Mouse (Mus musculus) A20 (cell line): ENCODE measurements around the gene Hspa4.

Experiments
- DNase-seq: peaks from one replicate; pipeline ENCODE4 v3.0.0-alpha.2; 2011; ENCODE audit warnings: low read depth, low spot score

The Hspa4 gene

DNA sequence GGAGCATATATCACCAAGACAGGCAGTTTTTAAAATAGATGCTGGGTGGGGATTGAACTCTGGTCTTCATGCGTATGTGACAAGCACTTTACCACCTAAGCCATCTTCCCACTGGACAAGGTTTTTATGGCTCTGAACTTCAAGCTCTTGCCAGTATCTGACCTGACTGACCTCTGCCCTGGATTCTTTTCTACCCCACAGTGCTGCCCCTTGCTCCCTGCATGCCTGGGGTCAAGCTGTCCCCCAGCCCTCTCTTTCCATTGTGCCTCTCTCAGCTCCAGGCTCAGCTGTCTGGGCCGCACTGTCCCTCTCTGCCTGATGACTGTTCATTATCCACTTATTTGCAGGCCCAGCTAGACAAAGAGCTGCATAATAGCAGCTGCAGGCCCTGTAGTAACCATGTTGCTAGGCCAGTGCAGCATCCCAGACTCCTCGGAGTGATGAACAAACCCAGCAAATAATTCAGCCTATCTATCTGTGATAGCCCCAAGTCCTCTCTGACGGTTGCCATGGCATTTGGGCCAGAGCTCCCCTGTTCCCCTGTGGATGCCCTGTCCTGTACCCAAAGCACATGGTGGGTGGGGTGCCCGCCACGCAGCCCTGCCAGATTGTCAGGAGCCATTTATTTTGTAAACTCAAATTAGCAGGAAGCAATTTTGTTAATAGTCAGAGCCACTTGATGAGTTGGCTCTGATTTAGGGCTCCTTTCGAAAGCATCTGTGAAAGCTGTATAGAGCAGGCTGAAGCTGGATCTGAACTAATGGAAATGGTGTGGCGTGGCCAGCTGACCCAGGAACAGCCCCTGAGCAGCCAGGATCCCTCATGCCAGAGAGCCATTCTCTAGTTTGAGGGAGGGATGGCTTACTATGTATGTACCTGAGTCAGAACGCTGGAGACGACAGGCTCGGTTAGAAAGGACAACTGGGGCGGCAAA, 47.8 kb downstream of the Hspa4 start:
- no peak for DNase-seq

- DNase-seq = no peak
Measured at GRCm38 (mm10) chr11:53250796-53251195, 49.5 kb downstream of the Hspa4 start.

DNA sequence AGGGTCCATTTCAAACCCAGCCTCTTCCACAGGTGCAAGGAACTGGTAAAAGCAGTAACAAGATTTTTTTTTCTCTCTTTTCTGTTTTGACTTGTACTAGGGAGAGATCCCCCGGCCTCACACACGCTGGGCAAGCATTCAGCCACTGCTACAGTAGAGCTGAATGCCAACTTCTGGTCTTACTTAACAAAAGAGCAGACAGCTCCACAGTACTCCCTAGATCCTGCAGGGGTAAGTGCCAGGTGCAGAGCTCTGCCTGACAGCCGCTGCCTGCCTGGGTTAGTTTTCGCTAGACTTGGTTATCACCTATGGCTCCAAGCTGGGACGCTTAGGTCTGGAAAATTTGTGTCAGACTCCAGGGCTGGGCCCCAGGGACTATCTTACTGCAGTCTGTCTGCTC, 50.6 kb downstream of the Hspa4 start:
- DNase-seq = no peak

GRCm38 (mm10) chr11:53245561-53245960, 54.7 kb downstream of the Hspa4 start:
- DNase-seq = no peak

DNA sequence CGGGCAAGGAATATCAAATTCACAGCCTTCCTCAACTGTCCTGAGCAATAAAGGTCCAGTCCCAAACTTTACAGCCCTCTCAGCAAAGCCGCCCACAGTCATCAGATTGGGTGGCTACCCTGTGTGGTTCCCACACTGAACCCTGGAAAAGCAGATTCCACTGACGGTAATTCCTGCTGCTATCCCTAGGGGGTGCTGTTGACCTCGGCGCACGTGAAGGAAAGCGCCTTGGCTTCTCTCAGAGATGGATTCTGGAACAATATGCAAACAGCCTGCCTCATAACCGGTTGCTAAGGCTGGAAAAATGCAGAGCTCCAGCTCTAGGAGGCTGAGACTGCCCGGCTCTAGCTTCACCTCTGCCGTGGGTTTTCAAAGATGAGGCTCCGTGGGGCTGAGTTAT, 57.1 kb downstream of the Hspa4 start:
- DNase-seq = no peak

DNA sequence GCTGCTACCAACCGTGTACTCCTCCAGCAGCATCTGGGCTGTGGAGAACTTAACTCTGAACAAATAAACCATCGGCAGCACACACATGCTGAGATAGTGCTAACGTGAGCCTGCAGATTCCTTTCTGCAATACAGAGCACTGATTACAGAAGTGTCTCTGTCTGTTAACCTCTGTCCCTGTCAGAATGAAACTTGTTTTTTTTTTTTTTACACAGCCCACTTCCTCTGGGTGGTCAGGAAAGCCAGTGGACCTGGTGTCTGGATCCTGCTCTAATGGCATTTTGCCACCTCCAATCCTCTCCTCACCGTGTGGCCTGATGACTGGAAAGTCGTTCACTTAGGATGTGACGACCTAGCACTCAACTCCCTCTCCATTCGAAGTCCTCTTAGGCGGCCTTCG, 66.7 kb downstream of the Hspa4 start:
- DNase-seq = peak; percentile 57

DNA sequence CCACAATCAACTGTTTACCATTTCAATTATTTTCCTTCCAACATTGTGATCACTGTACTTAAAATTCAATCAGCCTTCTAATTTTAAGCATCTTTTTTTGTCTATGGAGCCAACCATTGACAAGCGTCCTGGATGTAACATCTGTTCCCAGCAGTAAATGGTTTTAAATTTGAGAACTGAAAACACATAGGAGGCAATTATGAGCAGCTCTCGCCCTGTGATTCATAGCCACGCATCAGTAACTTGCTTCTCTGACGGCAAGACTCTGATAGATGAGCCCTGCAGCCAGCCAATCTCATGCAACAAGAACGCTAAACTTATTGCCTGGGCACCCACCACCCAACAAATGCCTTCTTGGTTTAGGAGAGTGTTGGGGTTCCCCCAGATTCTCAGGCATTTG, 68.4 kb downstream of the Hspa4 start:
- peak; percentile 64 for DNase-seq

DNA sequence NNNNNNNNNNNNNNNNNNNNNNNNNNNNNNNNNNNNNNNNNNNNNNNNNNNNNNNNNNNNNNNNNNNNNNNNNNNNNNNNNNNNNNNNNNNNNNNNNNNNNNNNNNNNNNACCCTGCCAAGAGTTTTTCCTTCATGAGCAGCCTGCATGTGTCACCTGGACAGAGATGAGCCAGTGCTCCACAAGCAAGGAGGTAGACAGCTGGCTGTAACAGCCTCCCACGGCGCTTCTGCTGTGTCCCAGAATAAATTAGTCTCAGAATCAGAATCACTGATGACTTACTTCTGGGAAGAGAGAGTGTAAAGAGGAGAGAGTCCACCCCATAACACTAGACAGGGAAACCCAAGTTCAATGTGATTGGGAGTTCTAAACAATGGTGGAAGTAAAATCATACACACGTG, 71.2 kb downstream of the Hspa4 start:
- no peak for DNase-seq

DNA sequence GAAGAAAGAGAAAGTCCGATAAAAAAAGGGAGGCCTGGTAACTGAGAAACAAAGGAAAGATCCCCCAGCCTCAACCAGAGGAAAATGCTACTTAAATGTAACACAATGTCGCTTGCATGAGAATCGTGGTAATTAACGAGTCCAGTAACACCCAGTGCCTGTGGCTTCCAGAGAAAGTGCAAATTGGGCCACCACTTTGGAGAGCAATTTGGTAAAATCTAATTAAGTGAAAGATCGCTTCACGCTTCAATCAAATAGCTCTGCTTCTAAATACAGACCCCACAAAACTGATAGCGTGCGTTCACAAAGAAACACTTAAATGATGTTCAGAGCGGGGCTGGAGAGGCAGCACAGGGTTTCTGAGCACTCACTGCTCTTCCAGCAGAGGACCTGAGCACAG, 89.4 kb downstream of the Hspa4 start:
- DNase-seq = no peak
